Mouse (Mus musculus) testis, adult 2 months (tissue): Measurements from ENCODE around the gene Chst5.

ENCODE experiments used
- CTCF ChIP-seq: fragments of 200-500 bp; IDR thresholded peaks from 2 replicates; pipeline ENCODE4 v1.5.1; 2012; ENCODE audit warnings: low read depth, mild to moderate bottlenecking, inconsistent platforms, low read length, moderate library complexity; ENCODE audit not compliant: control insufficient read depth, insufficient read depth, insufficient replicate concordance
- POLR2A ChIP-seq: fragments of 200-500 bp; IDR thresholded peaks from 2 replicates; pipeline ENCODE4 v1.6.1; 2012; ENCODE audit warnings: low read depth, mild to moderate bottlenecking, inconsistent platforms, low read length, moderate library complexity; ENCODE audit not compliant: control insufficient read depth

DNA sequence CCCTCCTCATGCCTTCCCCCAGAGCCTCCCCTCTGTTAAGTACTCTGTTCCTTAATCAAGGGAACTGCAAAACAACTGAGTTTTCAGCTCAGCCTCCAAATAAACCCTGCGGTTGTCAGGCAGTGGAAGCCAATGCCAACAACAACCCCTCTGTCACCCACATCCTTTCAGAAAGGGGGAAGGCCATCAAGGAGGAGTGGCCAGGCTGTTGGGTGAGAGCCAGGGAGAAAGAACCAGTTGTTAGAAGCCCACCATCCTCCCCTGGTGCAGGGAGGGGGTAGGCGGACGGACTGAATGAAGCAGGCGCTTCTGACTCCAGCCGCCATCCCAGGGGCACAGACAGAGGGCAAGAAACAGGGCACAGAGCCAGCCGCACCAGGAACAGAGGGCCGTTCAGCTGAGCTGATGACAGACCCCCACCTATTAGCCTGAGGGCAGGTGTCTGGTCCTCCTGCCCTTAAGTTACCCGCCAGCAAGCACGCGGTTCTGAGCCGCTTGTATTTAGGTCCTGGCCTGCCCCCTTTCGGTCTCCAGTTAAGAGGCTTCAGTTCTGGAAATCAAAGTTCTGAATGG is 2.7 kb upstream of the Chst5 start:
- no peak for TF ChIP-seq POLR2A
- no peak for TF ChIP-seq CTCF
